Mouse (Mus musculus) midbrain, embryonic 10.5 days (tissue): ENCODE results near the gene Zdhhc24. TPM values are rescaled to one million over a fixed set of nuclear protein-coding genes. Genes with fewer than 3 reads are reported as not detected.

Experiments used
- DNase-seq: peaks from one replicate; pipeline ENCODE4 v3.0.0-alpha.2; 2017; ENCODE audit warnings: low spot score
- H3K27ac ChIP-seq: fragments of 300-500 bp; sonication (generic); replicated peaks from 2 replicates; pipeline ENCODE4 v1.5.1; 2016; ENCODE audit warnings: mild to moderate bottlenecking
- H3K27me3 ChIP-seq: fragments of 300-500 bp; sonication (generic); 2 replicates; pipeline ENCODE4 v1.6.1; 2016; ENCODE audit warnings: low read depth, mild to moderate bottlenecking; ENCODE audit not compliant: poor library complexity, severe bottlenecking
- H3K36me3 ChIP-seq: fragments of 300-500 bp; sonication (generic); 2 replicates; pipeline ENCODE4 v1.6.1; 2016; ENCODE audit warnings: mild to moderate bottlenecking, moderate library complexity
- H3K4me1 ChIP-seq: fragments of 300-500 bp; sonication (generic); 2 replicates; pipeline ENCODE4 v1.6.1; 2016
- H3K4me3 ChIP-seq: fragments of 300-500 bp; sonication (generic); 2 replicates; pipeline ENCODE4 v1.5.1; 2016; ENCODE audit warnings: mild to moderate bottlenecking, moderate library complexity
- H3K9me3 ChIP-seq: fragments of 300-500 bp; sonication (generic); replicated peaks from 2 replicates; pipeline ENCODE4 v1.6.1; 2016; ENCODE audit warnings: mild to moderate bottlenecking
- WGBS: fragments of 180-500 bp; shearing (Covaris S2); methylation state at CpG from one replicate; pipeline ENCODE4 v1.1.7; 2016; 5-methylcytosine and 5-hydroxymethylcytosine counted together
- polyA plus RNA-seq: library from polyadenylated mRNA; unstranded; fragments of >200 nt; fragmentation: Nextera tagmentation; extraction: Ambion mirVana; gene quantifications from 2 replicates; pipeline ENCODE4 v1.2.1, GENCODE M21; 2016

Gene Zdhhc24
- polyA plus RNA-seq = 14.6 and 17.7 TPM in 2 replicates

DNA sequence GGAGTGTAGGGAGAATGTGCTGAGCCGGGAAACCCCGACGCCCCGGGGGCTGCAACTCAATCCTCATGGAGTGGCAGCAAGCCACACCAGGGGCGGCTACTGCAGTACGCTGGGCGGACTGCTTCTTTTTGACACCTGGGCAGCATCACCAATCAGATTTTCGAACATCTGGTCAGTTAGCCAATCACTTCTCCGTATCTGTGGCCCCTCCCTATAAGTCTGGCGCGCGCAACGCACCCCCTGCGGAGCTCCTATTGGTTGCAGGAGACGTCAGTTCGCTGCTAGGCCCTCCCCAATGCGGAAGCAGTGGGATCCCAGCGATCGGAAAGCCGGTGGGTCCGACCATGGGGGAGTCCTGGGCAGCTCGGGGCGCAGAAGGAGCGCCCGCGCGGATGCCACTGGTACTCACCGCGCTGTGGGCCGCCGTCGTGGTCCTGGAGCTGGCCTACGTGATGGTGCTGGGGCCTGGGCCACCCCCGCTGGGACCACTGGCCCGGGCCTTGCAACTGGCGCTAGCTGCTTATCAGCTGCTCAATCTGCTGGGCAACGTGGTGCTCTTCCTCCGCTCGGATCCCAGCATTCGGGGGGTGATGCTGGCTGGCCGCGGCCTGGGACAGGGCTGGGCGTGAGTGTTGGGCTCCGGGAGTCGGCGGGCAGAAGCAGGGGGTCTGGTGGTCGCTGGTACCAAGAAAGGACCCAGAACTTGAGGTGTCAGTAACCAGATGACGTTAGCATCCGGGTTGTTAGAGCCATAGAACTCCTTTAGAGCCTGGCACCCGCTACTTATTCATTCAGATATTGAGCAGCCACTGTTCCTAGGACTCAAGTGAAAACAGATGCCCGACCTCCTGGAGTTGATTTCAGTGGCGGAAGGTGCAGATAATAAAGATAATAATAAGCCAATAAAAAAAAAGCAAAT, at the start of gene Zdhhc24:
TSS of gene Zdhhc24 (plus strand) at position 264 of the 919 bp plus-strand sequence.
- peaks cover 12% of the 10 kb centered on the region for H3K27me3 ChIP-seq
- peaks cover 41% of the 10 kb centered on the region for H3K4me1 ChIP-seq
- no peaks in the 10 kb centered on the region; the same call in 1 of the 2 replicates for H3K36me3 ChIP-seq
- peak; percentile 97 for DNase-seq
- H3K9me3 ChIP-seq = no peaks in the 10 kb centered on the region
- H3K27ac ChIP-seq = peak within 1 kb of the TSS; percentile 86
- WGBS = 2% methylated on average over 52 of the region's 52 CpGs
- peak within 1 kb of the TSS; percentile 94 for H3K4me3 ChIP-seq

DNA sequence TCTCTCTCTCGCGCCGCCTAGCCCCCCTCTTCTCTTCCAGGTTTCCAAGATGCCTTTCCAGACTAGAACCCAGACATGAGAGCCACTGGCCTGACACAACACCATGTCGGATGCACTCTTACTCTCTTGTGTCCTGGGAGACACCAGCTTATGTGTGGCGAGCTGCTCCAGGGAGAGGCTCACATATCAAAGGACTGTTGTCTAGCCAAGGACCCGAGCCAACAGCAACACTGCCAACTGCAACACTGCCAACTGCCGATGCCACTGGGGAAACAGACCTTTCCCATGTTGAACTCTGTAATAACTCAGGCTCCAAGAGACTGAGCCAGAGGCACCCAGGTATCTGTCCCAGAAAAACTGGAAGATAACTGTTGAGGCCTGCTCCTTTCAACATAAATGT, 49.3 kb upstream of the Zdhhc24 start:
- Histone ChIP-seq H3K27ac (no peak overlapping the region), H3K27me3 (no peaks in the 10 kb centered on the region), H3K4me1 (peaks cover 5% of the 10 kb centered on the region; the same call in 1 of the 2 replicates), H3K9me3 (no peaks in the 10 kb centered on the region), H3K36me3 (peaks cover 31% of the 10 kb centered on the region), H3K4me3 (no peak overlapping the region)
- DNase-seq = no peak
- WGBS = 69% methylated on average over 7 of the region's 7 CpGs

DNA sequence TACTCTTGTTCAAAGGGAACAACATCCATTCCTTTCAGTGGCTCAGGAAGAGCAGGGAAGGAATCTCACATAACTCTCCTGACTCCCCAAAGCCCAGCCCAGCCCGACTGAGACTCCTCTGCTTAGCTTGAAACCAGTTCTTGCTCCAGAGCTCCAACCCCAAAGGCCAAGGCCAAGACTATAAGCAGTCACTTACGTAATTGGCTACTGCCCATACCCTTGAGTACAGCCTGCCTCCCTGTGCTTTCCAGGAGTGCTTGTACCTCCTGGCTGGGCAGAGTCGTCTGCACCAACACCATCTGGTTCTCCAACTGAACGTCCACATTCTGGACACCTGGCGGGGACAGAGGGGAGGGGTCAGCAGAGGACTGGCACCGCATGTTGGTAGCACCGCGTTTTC, 44.5 kb upstream of the Zdhhc24 start:
- H3K27me3 ChIP-seq = no peaks in the 10 kb centered on the region
- no peak overlapping the region for H3K27ac ChIP-seq
- no peak overlapping the region for H3K4me3 ChIP-seq
- H3K4me1 ChIP-seq = peaks cover 17% of the 10 kb centered on the region
- no peak for DNase-seq
- peaks cover 8% of the 10 kb centered on the region for H3K36me3 ChIP-seq
- 87% methylated on average over 8 of the region's 8 CpGs for WGBS
- no peaks in the 10 kb centered on the region for H3K9me3 ChIP-seq

- peaks cover 4% of the 10 kb centered on the region for H3K36me3 ChIP-seq
- peaks cover 17% of the 10 kb centered on the region for H3K27me3 ChIP-seq
- no peak overlapping the region for H3K27ac ChIP-seq
- WGBS = 82% methylated on average over 2 of the region's 2 CpGs
- H3K4me3 ChIP-seq = no peak overlapping the region
- DNase-seq = no peak
- peaks cover 27% of the 10 kb centered on the region for H3K4me1 ChIP-seq
- no peaks in the 10 kb centered on the region for H3K9me3 ChIP-seq
Measured at GRCm38 (mm10) chr19:4836096-4836495, 42.4 kb upstream of the Zdhhc24 start.

DNA sequence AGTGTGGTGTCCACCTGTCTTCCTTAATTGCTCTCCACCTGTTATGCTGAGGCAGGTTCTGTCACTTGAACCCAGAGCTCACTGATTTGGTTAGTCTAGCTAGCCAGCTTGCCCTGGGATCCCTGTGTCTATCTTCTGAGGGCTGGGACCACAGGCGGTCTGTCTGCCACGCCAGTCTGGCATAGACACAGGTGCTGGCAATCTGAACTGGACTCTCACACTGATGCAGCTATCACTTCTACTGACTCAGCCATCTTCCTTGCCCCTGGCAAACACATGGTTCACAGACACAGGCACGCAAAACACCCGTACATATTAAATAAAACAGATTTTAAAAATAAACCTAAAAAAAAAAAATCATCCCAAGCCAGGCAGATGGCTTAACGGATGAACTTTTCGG, 41.4 kb upstream of the Zdhhc24 start:
- H3K27ac ChIP-seq = no peak overlapping the region
- 96% methylated on average over 6 of the region's 6 CpGs for WGBS

GRCm38 (mm10) chr19:4838526-4839140, 39.8 kb upstream of the Zdhhc24 start:
- WGBS = 38% methylated on average over 10 of the region's 10 CpGs
- H3K27ac ChIP-seq = peak overlapping the region; percentile 83
- H3K4me1 ChIP-seq = peaks cover 21% of the 10 kb centered on the region
- H3K4me3 ChIP-seq = peak overlapping the region; percentile 72
- DNase-seq = no peak
- H3K27me3 ChIP-seq = peaks cover 31% of the 10 kb centered on the region
- H3K36me3 ChIP-seq = no peaks in the 10 kb centered on the region
- no peaks in the 10 kb centered on the region for H3K9me3 ChIP-seq

More for the DNA sequence above, 41.4 kb upstream of the Zdhhc24 start:
- H3K4me3 ChIP-seq = no peak overlapping the region
- H3K27me3 ChIP-seq = peaks cover 26% of the 10 kb centered on the region
- no peaks in the 10 kb centered on the region for H3K9me3 ChIP-seq
- DNase-seq = no peak
- peaks cover 27% of the 10 kb centered on the region for H3K4me1 ChIP-seq
- peaks cover 4% of the 10 kb centered on the region for H3K36me3 ChIP-seq

GRCm38 (mm10) chr19:4839149-4839548, 39.3 kb upstream of the Zdhhc24 start, which contains the start of the genes Ccs and Ccdc87:
TSS of gene Ccs (minus strand) at chr19:4839332.
TSS of gene Ccdc87 (plus strand) at chr19:4839366.
- peaks cover 31% of the 10 kb centered on the region for H3K27me3 ChIP-seq
- peak within 1 kb of the TSS; percentile 83 for H3K27ac ChIP-seq
- H3K36me3 ChIP-seq = no peaks in the 10 kb centered on the region
- WGBS = under 1% methylated on average over 25 of the region's 25 CpGs
- DNase-seq = peak; percentile 92
- H3K4me1 ChIP-seq = peaks cover 21% of the 10 kb centered on the region
- H3K9me3 ChIP-seq = no peaks in the 10 kb centered on the region
- H3K4me3 ChIP-seq = peak within 1 kb of the TSS; percentile 72

DNA sequence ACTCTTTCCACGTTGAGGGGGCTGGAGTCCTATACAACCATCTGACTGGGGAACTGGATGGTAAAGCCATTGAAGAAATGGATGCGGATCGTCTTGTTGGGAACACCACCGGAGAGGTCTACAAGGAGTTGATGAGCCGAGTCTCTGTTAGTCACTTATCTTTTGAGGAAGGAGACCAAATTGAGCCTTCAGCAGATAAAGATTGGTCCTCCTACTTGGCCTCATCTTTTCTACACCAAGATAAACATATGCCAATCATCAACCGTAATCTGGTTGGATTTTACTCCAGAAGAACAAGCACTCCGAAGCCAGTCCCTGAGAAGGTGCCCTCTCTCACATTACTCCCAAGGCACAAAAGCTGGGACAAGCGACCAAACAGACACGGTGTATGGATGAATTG, 37.6 kb upstream of the Zdhhc24 start:
- Histone ChIP-seq H3K27ac (no peak overlapping the region), H3K27me3 (peaks cover 31% of the 10 kb centered on the region), H3K4me1 (peaks cover 21% of the 10 kb centered on the region), H3K9me3 (no peaks in the 10 kb centered on the region), H3K4me3 (no peak overlapping the region), H3K36me3 (no peaks in the 10 kb centered on the region)
- no peak for DNase-seq
- 86% methylated on average over 9 of the region's 9 CpGs for WGBS

DNA sequence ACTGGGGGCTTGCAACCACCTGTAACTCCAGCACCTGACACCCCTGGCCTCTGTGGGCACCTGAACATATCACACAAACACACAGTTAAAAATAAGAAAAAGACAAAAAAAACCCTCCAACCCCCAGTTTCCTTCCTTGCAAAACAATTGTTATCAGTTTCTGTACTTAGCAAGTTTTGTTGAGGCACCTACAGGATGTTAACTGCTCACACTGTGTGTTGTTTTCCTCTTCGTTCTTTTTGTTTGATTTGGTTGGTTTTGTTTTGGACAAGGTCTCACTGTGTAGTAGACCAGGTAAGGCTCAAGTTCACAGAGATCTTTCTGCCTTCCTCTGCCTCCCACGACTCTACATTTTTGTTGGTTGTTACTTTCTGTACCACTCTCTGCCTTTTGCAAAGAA, 35.9 kb upstream of the Zdhhc24 start:
- Histone ChIP-seq H3K9me3 (no peaks in the 10 kb centered on the region), H3K4me1 (peaks cover 21% of the 10 kb centered on the region), H3K36me3 (no peaks in the 10 kb centered on the region), H3K4me3 (no peak overlapping the region), H3K27ac (no peak overlapping the region), H3K27me3 (peaks cover 31% of the 10 kb centered on the region)
- DNase-seq = no peak
- 78% methylated on average over 2 of the region's 2 CpGs for WGBS

- Histone ChIP-seq H3K4me1 (0 out of 2 replicates have a peak, but pooled peaks cover 7% of the 10 kb centered on the region), H3K27ac (no peak overlapping the region), H3K9me3 (no peaks in the 10 kb centered on the region), H3K27me3 (peaks cover 17% of the 10 kb centered on the region), H3K36me3 (no peaks in the 10 kb centered on the region), H3K4me3 (no peak overlapping the region)
- WGBS = 76% methylated on average over 2 of the region's 2 CpGs
- no peak for DNase-seq
Measured at GRCm38 (mm10) chr19:4845846-4846245, 32.6 kb upstream of the Zdhhc24 start.

GRCm38 (mm10) chr19:4847490-4847889, 31.0 kb upstream of the Zdhhc24 start:
- Histone ChIP-seq H3K27me3 (0 out of 2 replicates have a peak, but pooled peaks cover under 1% of the 10 kb centered on the region), H3K4me3 (no peak overlapping the region), H3K9me3 (no peaks in the 10 kb centered on the region), H3K27ac (no peak overlapping the region), H3K4me1 (0 out of 2 replicates have a peak, but pooled peaks cover 7% of the 10 kb centered on the region), H3K36me3 (no peaks in the 10 kb centered on the region)
- 45% methylated on average over 7 of the region's 7 CpGs for WGBS
- DNase-seq = no peak

- H3K9me3 ChIP-seq = no peaks in the 10 kb centered on the region
- 53% methylated on average over 4 of the region's 4 CpGs for WGBS
- no peak overlapping the region for H3K27ac ChIP-seq
- H3K36me3 ChIP-seq = no peaks in the 10 kb centered on the region
- DNase-seq = no peak
- H3K4me1 ChIP-seq = peaks cover 11% of the 10 kb centered on the region
- H3K4me3 ChIP-seq = no peak overlapping the region
- no peaks in the 10 kb centered on the region for H3K27me3 ChIP-seq
Measured at GRCm38 (mm10) chr19:4849800-4850199, 28.7 kb upstream of the Zdhhc24 start.

DNA sequence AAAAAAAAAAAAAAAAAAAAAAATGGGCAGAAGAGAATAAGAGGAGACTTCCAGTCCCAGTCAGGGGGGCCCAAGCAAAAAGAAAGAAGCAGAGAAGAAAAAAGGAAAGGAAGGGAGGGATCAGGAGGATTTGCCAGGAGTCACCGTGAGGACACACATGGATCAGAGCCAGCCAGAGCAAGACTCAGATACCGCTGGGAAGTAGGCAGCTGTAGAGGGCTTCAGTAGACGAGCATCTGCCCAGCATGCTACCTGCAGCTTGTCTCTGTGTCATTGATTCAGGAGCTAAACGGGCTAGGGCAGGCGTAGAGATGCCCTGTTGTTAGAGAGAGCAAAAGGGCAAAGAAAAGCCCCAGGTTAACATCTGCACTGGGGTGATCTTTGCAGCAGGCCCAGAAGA, 28.2 kb upstream of the Zdhhc24 start:
- Histone ChIP-seq H3K27me3 (no peaks in the 10 kb centered on the region), H3K27ac (no peak overlapping the region), H3K36me3 (no peaks in the 10 kb centered on the region), H3K9me3 (no peaks in the 10 kb centered on the region), H3K4me3 (no peak overlapping the region), H3K4me1 (peaks cover 15% of the 10 kb centered on the region)
- DNase-seq = no peak
- WGBS = 42% methylated on average over 5 of the region's 5 CpGs
